Mouse (Mus musculus): ENCODE measurements around the gene Lingo3.

The Lingo3 gene

DNA sequence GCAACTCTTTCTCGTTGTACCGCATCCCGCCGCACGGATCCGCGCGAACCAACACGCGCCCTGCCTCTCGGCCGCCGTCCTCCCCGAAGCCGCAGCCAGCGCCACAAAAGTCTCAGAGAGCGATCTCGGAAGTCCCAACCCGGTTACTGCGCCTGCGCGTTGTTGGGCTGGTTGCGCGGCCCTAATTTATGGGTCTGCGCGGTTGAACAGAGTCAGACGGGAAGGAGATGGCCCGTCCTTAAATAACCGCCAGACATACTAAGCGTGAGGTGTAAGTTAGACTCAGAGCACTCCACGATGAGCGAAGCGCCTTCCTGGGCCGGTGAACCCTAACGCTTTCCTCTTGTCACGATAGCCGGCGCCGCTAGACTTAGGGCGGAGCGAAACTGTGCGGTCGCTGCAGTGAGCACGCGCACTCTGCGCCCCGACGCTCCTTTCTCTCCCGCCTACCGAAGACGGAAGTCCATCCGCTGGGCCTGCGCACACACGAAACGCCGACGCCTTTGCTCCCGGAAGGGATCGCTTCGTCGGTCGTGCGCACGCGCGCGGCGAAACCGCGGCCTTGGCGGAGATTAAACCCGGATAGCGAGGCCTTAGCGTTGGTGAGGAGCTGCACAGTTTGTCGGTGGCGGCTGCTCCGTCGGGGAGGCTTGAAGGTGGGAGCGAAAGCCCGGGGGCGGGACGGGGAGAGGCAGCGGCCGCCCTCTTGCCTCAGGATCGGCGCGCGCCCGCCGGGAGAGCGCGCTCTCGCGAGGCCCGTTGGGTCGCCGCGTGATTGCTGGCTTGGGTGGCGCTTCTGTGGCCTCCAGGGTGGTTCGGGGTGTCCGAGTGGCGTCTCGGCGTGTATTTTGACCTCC, 45.5 kb downstream of the Lingo3 start, which contains the start of the genes Sf3a2 and Plekhj1:
Gene Sf3a2 (plus strand): TSS at position 49 of the 857 bp plus-strand sequence.
Gene Plekhj1 (minus strand): TSS at position 477 of the 857 bp plus-strand sequence.
- peak; percentile 95 for DNase-seq

DNA sequence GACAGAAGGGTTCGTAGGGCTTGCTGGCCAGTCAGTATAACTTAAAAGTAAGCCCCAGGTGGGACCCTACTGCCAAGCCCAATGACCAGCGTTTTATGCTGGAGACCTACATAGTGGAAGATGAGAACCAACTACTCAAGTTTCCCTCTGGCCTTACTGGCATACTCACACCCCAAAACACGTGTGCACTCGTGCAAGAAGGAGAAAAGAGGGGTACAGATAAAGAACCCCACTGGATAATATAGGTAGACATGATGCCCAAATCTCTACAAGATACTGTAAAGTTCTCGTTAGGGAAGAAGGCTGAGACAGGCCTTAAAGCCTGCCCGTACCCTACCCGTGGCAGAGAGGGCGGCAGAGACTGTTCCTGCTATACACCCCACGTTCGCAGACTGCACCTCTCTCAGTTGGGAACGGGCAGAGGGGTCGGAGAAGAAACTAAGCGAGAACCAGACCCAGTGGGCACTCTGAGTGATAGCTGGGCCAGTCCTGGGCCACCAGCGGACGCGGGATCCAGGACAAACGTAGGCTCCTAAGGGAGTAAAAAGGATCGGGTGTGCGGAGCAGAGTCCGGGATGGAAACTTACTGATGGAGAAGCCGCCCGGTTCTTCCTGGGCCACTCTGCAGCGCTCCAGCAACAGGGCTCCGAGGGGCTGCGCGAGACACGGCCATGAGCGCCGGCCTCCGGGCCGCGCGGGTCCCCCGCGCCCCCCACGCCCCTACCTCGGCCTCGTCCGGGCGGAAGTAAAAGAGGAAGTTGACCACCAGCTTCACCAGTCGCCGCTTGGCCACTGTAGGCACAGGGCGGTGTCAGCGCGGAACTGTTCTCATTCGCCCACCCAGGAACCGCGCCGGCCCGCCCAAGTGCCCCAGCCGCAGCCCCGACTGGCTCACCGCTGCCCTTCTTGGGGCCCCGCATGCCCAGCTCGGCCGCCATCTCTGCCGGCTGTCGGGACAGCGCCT, 46.4 kb downstream of the Lingo3 start:
- no peak for DNase-seq

DNA sequence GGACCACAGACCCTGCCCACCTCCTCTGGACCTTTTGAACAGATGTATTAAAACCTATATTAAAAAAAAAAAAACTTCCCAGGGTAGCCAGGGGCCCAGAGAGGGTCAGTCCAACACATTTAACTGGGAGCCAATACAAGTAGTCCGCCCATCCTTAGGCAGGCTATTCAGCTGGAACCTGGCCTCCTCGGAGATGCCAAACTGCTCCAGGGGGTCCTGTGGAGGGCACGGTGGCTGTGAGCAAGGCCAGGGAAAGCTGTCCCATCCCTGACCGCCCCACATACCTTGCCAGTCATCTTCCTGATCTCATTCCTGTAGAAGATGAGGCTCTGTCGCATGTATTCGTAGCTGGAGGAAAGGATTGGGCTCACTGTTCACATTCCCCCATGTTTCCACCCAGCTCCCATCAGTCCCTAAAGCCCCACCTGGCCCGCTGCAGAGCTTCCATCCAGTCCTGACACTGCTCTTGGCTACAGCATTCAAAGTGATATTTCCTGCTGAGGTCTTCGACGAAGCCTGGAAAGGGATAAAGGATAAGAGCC, 47.5 kb downstream of the Lingo3 start:
- no peak for DNase-seq

DNA sequence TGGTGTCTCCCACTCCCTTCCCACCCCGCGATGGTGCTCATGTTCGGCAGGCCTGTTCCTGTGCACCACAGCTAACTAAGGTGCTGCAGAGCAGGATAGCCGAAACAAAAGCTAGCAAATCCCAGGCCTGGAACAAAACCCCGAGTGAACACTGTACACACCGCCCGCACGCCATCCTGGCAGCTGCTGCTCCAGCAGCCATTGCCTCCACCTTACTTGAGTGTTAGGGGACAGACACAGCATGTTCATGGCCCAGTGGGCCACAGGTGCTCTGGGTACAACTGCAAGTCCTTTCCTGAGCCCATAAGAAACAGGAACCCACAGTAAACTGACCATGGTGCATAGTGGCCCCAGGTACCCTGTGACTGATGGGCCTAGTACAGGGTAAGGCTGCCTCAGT, 49.1 kb downstream of the Lingo3 start:
- no peak for DNase-seq

DNA sequence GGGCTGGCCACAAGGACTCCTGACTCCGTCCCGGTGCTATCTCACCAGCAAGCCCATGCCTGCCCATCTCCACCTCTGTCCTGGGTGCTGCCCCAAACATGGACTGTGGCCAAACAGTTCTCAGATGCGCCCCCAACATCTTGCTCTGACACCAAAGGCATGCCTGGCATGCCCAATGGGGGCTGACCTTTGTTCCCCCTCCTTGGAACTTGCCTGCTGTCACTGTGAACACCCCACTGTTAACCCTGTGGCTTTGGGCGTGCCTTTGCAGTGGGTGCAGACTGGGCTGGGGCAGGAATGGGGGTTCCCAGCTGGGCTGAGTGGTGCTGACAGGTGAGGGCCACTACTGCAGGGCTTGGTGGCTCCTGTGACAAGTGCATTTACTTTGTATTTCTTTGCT, 50.0 kb downstream of the Lingo3 start:
- no peak for DNase-seq

DNA sequence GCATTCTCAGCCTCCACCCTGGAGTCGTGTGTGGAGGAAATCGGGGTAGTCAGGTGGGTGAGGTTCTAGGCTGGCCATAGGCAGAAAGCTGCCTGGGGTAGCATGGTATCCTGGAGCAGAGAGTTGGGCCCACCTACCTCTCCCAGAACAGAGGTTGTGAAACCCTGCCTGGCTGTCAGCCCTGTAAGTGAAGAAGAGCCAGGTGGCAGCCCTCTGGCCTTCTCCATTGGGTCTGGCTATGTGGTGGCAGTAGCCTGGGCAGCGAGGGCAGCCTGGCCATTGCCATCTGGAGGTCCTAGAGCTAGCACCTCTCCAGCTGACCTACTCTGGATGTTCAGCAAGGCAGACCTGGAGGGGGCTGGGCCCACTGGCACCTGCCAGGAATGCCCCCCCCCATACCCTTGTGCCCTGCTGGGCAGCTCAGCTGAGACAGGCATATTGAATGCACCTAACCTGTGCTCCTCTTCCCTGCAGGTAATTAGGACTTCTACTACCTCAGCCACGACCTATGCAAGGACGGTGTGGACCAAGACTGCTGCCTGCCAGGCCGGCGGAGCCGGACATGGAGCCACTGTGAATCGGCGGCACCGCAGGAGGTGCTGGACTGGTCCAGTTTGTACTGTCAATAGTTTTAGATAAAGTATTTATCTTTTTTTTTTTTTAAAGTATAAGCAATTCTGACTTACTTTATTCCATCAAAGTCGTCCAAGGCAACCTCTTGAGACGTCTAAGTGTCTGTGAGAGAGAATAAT, 50.6 kb downstream of the Lingo3 start:
- DNase-seq = peak; percentile 67

DNA sequence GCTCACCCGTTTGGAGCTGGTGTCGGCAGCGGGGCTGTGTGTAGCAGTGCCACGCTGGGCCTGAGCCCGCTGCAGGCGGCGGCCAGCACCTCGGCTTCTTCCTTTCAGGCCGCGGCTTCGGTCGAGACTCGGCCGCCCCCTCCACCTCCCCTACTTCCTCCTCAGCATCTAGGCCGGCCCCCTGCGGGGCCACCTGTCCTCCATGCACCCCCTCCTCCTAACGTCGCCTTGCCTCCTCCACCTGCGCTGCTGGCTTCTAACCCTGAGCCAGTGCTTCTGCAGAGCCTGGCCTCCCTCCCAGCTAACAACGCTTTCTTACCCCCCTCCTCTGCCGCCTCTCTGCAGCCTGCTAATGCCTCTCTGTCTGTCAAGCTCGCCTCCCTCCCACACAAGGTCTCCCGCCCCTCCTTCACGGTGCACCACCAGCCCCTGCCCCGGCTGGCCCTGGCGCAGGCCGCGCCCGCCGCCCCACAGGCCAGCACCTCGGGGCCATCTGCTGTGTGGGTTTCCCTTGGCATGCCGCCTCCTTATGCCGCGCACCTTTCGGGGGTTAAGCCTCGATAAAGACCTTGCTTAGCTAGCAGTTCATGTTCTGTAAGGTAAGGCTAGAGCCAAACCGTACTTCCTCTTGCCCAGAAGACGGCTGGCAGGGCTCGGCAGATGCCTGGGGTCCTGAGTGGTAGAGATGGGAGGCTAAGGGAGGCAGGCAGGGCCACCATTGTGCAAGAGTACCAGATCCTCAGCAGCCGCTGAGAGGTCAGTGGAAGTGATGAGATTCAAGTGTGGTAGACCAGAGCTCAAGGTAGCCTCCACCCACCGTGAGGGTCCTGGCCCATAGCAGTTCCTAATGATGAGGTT, 51.4 kb downstream of the Lingo3 start:
- DNase-seq = peak; percentile 72

DNA sequence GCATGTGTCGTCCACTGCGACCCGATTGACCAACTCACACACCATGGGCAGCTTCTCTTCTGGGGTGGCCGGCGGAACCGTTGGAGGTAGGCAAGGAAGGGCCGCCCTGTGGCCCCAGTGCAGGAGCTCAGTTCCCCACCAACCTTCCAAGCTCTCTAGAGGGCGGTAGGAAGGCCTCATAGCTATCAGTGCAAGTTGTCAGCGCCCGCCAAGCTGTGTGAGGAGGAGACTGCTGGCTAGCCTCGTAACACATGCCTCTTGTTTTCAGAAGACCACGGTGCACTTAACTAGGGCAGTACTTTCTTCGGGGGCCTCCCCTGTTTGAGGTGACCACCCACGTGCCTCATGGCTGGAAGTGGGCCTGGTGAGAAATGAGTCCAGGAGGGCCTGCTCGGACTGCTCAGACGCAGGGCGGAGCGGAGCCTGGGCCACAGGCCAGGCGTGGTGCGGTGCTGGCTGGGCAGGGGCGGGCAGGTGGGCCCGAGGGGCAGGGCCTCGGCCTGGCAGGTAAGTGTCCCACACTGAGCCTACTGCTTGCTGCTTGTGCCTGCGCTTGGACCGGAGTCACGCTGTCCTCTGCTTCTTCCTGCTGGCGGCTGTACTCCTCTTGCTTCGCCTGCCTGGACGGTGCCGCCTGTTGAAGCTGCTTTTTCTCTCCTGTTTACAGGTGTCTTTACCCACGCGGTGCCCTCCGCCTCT, 52.2 kb downstream of the Lingo3 start:
- DNase-seq = peak; percentile 54

DNA sequence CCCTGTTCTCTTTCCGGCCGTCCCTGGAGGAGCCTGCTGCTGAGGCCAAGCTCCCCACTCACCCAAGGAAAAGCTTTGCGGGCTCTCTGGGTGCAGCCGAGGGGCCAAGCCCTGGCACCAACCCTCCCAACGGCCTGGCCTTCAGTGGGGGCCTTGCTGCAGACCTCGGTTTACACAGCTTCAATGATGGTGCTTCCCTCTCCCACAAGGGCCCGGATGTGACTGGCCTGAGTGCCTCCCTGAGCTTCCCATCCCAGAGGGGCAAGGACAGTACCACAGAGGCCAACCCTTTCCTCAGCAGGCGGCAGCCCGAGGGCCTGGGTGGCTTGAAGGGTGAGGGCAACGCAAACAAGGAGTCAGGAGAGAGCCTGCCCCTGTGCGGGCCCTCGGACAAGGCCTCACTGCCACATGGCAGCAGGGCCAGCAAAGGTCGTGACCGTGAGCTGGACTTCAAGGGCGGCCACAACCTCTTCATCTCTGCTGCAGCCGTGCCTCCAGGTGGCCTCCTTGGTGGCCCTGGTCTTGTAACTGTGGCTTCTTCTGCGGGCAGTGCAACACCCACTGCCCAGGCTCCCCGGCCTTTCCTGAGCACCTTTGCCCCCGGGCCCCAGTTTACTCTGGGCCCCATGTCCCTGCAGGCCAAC, 53.0 kb downstream of the Lingo3 start:
- DNase-seq = no peak

DNA sequence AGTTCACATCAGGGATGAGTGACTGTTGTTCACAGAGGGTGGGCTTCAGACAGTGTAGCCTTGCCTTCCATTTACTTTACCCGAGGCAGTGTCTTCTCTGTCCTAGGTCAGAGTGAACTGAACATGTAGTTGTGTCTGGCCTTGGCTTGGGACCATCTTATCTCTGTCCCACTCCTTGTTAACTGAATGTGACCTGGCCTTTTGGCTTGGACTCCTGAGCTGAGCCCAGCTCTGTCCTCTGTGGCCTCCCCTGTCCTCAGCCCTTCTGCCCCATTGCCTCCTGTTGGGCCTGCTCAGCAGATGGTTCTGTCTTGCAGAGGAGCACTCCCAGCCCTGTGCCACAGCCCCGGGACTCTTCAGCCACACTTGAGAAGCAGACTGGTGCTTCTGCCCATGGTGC, 56.3 kb downstream of the Lingo3 start:
- no peak for DNase-seq

DNA sequence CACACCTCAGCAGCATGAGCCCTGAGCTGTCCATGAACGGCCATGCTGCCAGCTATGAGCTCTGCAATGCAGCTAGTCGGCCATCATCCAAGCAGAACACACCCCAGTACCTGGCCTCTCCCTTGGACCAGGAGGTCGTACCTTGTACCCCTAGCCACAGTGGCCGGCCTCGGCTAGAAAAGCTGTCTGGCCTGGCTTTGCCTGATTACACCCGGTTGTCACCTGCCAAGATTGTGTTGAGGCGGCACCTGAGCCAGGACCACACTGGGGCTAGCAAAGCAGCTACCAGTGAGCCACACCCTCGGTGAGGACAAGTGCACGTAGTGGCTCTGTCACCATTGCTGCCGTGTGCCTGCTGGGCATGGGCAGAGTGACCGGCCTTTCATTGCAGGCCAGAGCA, 57.9 kb downstream of the Lingo3 start:
- no peak for DNase-seq

DNA sequence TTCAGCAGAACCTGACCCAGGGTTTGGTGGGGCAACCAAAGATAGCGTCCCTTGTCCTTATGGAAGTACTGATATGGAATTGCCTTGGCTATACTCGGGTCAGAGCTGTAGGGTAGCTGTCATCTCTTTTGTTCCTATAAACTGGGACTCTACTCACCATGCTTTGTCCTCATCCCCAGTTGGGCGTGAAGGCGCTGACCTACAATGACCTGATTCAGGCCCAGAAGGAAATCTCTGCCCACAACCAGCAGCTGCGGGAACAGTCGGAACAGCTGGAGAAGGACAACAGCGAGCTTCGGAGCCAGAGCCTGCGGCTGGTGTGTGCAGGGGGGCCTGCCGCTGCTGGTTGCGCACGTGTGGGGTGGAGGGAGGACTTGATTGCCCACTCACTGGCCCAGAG, 59.0 kb downstream of the Lingo3 start:
- no peak for DNase-seq

DNA sequence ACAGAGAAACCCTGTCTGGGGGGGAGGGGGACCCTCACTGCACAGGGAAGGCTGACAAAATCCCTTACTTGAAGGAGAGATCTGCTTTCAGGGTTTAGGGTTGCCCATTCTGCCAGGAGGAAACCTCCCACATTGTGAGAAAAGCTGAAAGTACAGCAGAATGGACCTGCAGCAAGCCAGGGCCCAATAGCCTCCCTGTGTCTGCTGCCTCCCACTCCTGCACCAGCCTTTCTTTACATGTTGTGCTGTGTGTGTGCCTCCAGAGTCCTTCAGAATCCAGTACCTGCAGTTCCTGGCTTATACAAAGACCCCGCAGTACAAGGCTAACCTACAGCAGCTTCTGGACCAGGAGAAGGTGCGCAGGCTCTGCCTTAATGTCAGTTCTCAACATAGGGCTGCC, 59.5 kb downstream of the Lingo3 start:
- no peak for DNase-seq

All from cerebellum, adult 11 months (tissue).